In the genomic region with DNA sequence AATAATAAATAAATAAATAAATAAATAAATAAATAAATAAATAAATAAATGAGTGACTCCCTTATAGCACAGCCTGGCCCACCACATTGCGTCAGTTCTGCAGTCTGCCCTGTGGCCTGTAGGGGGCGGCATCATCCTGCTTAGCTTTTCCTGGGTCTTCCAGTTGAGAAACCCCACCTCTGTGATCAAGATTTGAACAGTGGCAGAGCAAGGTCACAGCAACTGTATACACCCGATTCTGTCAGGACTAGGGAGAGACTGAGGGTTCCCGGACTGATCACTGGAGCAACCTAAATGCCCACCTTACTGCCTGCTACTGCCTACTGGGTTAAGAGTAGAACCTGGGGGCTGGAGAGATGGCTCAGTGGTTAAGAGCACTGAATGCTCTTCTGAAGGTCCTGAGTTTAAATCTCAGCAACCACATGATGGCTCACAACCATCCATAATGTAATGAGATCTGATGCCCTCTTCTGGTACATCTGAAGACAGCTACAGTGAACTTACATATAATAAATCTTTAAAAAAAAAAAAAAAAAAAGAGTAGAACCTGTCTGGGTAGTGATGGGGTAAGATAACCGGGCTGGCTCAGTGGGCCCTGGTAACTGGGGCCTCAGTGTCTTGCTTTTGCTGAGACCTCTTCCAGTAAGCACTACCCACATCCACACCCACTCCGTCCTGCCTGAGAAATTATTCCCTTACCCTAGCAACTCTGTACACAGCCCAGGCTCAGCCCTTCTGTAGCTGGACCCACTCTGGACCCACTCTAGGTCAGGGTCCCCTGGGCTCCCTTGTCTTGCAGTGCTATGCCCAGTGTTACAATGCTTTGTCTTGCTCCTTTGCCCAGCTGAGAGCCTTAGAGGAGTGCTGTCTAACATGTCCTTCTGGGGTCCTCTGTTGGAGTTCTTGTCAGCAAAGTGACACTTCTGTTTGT, we compare ENCODE assay signal across 7 mouse cellular contexts. TPM values are rescaled to one million over a fixed set of nuclear protein-coding genes. Genes with fewer than 3 reads are reported as not detected.
A peak's percentile ranks its signal among the peaks of the same experiment; 100 is the strongest.
DNase-seq lines count a peak whose midpoint lies in the region; ATAC-seq and TF ChIP-seq lines count a peak whose summit lies in the region.

No protein-coding gene starts in this region.

- peak; percentile 85 for TF ChIP-seq CTCF in Patski (IDR thresholded peaks at IDR 0.05)

- CTCF ChIA-PET in Patski (lab: Charles Lee), result interaction anchor here (0.7 to 4.2 kb wide), 13 partner anchors 9 to 111 kb away, joined by 3 to 28 read pairs (median 4); a partner anchor contains a TSS

- H3K27me3 ChIP-seq in Patski, result no peaks in the 10 kb centered on the region

- in situ Hi-C loops in Patski (cut with MboI; ENCODE audit: low pct_unique_long_range_greater_than_20kb), result no loop called here

- DNase-seq in Patski (ENCODE audit: low read depth, low spot score), result no peak
- DNase-seq in cerebellum, adult 11-12 months, result peak; percentile 76
- DNase-seq in gastrocnemius, adult 18-20 months (ENCODE audit: low spot score), result peak; percentile 81
- DNase-seq in hindlimb bud, embryonic 11.5 days (ENCODE audit: extremely low spot score, low read depth, low spot score), result peak; percentile 49
- DNase-seq in left cerebral cortex, adult 18-20 months (ENCODE audit: low spot score in 2 of 2), result peak; percentile 66 to 71
- peak; percentile 93 for DNase-seq in lung, postnatal 36 days
- peak; percentile 68 for DNase-seq in right cerebral cortex, postnatal 14 days

- POLR2A ChIA-PET in Patski (lab: Charles Lee), result interaction anchor here (0.6 to 0.7 kb wide), 2 partner anchors 27 to 77 kb away, joined by 3 to 5 read pairs; no protein-coding TSS in a partner anchor

- no peak for ATAC-seq in Patski

RNA-seq across cellular contexts. Expression of a gene that starts 8.3 kb away (rescaled TPM):
- 58.9 TPM for polyA plus RNA-seq in Patski (2021)
- total RNA-seq in gastrocnemius, adult 18-20 months (2021), result 1 to 10 TPM; 7.4 to 8.4 TPM
- total RNA-seq in left cerebral cortex, adult 18-20 months (2021), result 10 to 100 TPM; 31.7 to 32.1 TPM

RNA-seq across cellular contexts. Expression of a gene that starts 13.4 kb away (rescaled TPM):
- polyA plus RNA-seq in Patski (2021), result 44.9 TPM
- total RNA-seq in gastrocnemius, adult 18-20 months (2021), result 10 to 100 TPM; 24.5 to 26.7 TPM
- 1 to 10 TPM; 7.3 to 8.3 TPM for total RNA-seq in left cerebral cortex, adult 18-20 months (2021)
